Comparison of ENCODE assay signal across 8 mouse cellular contexts in the genomic region with DNA sequence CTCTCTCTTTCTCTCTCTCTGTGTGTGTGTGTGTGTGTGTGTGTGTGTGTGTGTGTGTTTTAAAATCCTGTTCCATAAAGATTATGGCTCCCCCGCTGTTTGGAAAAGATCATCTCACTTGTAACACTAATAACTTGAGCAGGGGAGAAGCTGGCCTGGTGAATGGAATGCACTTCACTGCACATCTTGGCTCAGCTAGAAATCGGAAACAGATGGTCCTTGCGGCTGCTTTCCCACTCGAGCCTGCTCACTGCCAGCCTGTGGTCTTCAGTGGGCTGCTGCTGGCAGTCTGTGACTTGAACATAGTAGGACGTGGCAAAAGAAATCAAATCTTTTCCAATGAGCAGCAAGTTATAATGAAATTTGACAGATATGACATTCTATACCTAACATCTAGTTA.
DNase-seq lines count a peak whose midpoint lies in the region; ATAC-seq and TF ChIP-seq lines count a peak whose summit lies in the region.

No protein-coding gene starts in this region.

- H3K4me3 ChIP-seq in embryonic facial prominence, embryonic 14.5 days (ENCODE audit: low read depth, low read length) = no peak overlapping the region
- no peak overlapping the region for H3K4me3 ChIP-seq in hindbrain, postnatal 0 days (ENCODE audit: low read length)
- H3K4me3 ChIP-seq in neural tube, embryonic 14.5 days (ENCODE audit: low read depth, low read length) = no peak overlapping the region

- peak; percentile 61; the same call in 1 of the 2 replicates for ATAC-seq in cerebellum, adult (ENCODE audit: insufficient number of reproducible peaks, low FRiP score, low TSS enrichment)
- ATAC-seq in embryonic facial prominence, embryonic 14.5 days (ENCODE audit: low read depth) = peak; percentile 90
- ATAC-seq in hindbrain, postnatal 0 days = peak; percentile 94
- peak; percentile 75 for ATAC-seq in neural tube, embryonic 14.5 days (ENCODE audit: low read depth)

- no peak overlapping the region for H3K9ac ChIP-seq in embryonic facial prominence, embryonic 14.5 days (ENCODE audit: low read depth, low read length)
- H3K9ac ChIP-seq in hindbrain, postnatal 0 days (replicated peaks; ENCODE audit: low read length) = no peak overlapping the region
- no peak overlapping the region for H3K9ac ChIP-seq in neural tube, embryonic 14.5 days (replicated peaks; ENCODE audit: low read depth, low read length)

- H3K27ac ChIP-seq in embryonic facial prominence, embryonic 14.5 days (replicated peaks; ENCODE audit: low read depth, low read length) = no peak overlapping the region
- no peak overlapping the region for H3K27ac ChIP-seq in hindbrain, postnatal 0 days
- no peak overlapping the region for H3K27ac ChIP-seq in neural tube, embryonic 14.5 days (ENCODE audit: low read depth, low read length)

- WGBS in embryonic facial prominence, embryonic 14.5 days = 10% methylated on average over 5 of the region's 5 CpGs
- 13% methylated on average over 5 of the region's 5 CpGs for WGBS in hindbrain, postnatal 0 days
- 37% methylated on average over 5 of the region's 5 CpGs for WGBS in neural tube, embryonic 14.5 days

- H3K36me3 ChIP-seq in embryonic facial prominence, embryonic 14.5 days (ENCODE audit: control insufficient read depth, insufficient read depth, low read length) = no peaks in the 10 kb centered on the region
- no peaks in the 10 kb centered on the region for H3K36me3 ChIP-seq in hindbrain, postnatal 0 days (ENCODE audit: insufficient read depth, low read length)
- H3K36me3 ChIP-seq in neural tube, embryonic 14.5 days (ENCODE audit: control insufficient read depth, insufficient read depth, low read length) = no peaks in the 10 kb centered on the region

- H3K27me3 ChIP-seq in embryonic facial prominence, embryonic 14.5 days (replicated peaks; ENCODE audit: control insufficient read depth, insufficient read depth, low read length) = no peaks in the 10 kb centered on the region
- no peaks in the 10 kb centered on the region for H3K27me3 ChIP-seq in hindbrain, postnatal 0 days (ENCODE audit: insufficient read depth, low read length)
- no peaks in the 10 kb centered on the region for H3K27me3 ChIP-seq in neural tube, embryonic 14.5 days (ENCODE audit: control insufficient read depth, insufficient read depth, low read length)

- TF ChIP-seq CTCF in hindbrain, postnatal 0 days (IDR thresholded peaks at IDR 0.05; ENCODE audit: low read depth) = no peak

- H3K9me3 ChIP-seq in embryonic facial prominence, embryonic 14.5 days (ENCODE audit: control insufficient read depth, low read length) = no peaks in the 10 kb centered on the region
- no peaks in the 10 kb centered on the region for H3K9me3 ChIP-seq in hindbrain, postnatal 0 days (ENCODE audit: low read length)
- no peaks in the 10 kb centered on the region for H3K9me3 ChIP-seq in neural tube, embryonic 14.5 days (ENCODE audit: control insufficient read depth, low read length)

- H3K4me2 ChIP-seq in embryonic facial prominence, embryonic 14.5 days (ENCODE audit: low read depth, low read length) = peak overlapping the region; percentile 34
- no peak overlapping the region for H3K4me2 ChIP-seq in hindbrain, postnatal 0 days (ENCODE audit: low read depth, low read length)
- no peak overlapping the region for H3K4me2 ChIP-seq in neural tube, embryonic 14.5 days (ENCODE audit: low read depth, low read length)

- H3K4me1 ChIP-seq in embryonic facial prominence, embryonic 14.5 days (ENCODE audit: control insufficient read depth, insufficient read depth, low read length) = peaks cover 32% of the 10 kb centered on the region
- peaks cover 12% of the 10 kb centered on the region; the same call in 1 of the 2 replicates for H3K4me1 ChIP-seq in hindbrain, postnatal 0 days (ENCODE audit: insufficient read depth, low read length)
- no peaks in the 10 kb centered on the region for H3K4me1 ChIP-seq in neural tube, embryonic 14.5 days (ENCODE audit: control insufficient read depth, insufficient read depth, low read length)

- no peak for DNase-seq in cerebellum, adult 8-10 months
- DNase-seq in embryonic facial prominence, embryonic 14.5 days (ENCODE audit: low spot score) = peak; percentile 94
- DNase-seq in hindbrain, postnatal 0 days (ENCODE audit: low spot score) = peak; percentile 89
- DNase-seq in heart, adult 8-10 months (ENCODE audit: low spot score) = no peak
- DNase-seq in adrenal gland, postnatal 25 days = no peak
- DNase-seq in adrenal gland, adult (ENCODE audit: inconsistent age in 2 of 2, low spot score in 1 of 2) = no peak

Comparison
In these comparisons a context has a peak if more than half of its experiments do, and no peak if none do; other contexts are left out.
1. DNase-seq: peak in embryonic facial prominence, embryonic 14.5 days (single experiment) and hindbrain, postnatal 0 days (single experiment); none in cerebellum, adult 8-10 months (single experiment), heart, adult 8-10 months (single experiment), adrenal gland, postnatal 25 days (single experiment) and adrenal gland, adult (0 of 2).
2. Peak in every context shown above with its lines, with median percentiles within 50 percentile points of each other: ATAC-seq.